Mouse (Mus musculus) adrenal gland, adult 8-10 months (tissue): ENCODE results near the gene Rpl9-ps6. TPM values are rescaled to one million over a fixed set of nuclear protein-coding genes. Genes with fewer than 3 reads are reported as not detected.

Experiments used
- total RNA-seq, 4 experiments: library from RNA; stranded (reverse); gene quantifications; 2 replicates each; pipeline ENCODE4 v1.2.4; 2022

The Rpl9-ps6 gene
- total RNA-seq, 4 experiments from 2014 or later: 44.4 to 58.7 (median 53.0) TPM

Other genes with a start within 250 kb of the Rpl9-ps6 start
- gene Sgms1, start 76.9 kb downstream of the Rpl9-ps6 start, total RNA-seq: 100 to 1,000 TPM in 2 of 4 experiments, 10 to 100 TPM in 2; 96.1 to 103 (median 101) TPM
- gene Minpp1, start 19.2 kb upstream of the Rpl9-ps6 start, total RNA-seq: 10 to 100 TPM; 36.3 to 47.2 (median 39.0) TPM
- gene Papss2, start 129.2 kb upstream of the Rpl9-ps6 start, total RNA-seq: 10 to 100 TPM; 13.5 to 18.9 (median 15.5) TPM